Mouse (Mus musculus): ENCODE results near the gene Uqcc2. TPM values are rescaled to one million over a fixed set of nuclear protein-coding genes. Genes with fewer than 3 reads are reported as not detected.

Gene Uqcc2
- total and polyA plus RNA-seq, 3 experiments: 126 to 240 (median 198) TPM

DNA sequence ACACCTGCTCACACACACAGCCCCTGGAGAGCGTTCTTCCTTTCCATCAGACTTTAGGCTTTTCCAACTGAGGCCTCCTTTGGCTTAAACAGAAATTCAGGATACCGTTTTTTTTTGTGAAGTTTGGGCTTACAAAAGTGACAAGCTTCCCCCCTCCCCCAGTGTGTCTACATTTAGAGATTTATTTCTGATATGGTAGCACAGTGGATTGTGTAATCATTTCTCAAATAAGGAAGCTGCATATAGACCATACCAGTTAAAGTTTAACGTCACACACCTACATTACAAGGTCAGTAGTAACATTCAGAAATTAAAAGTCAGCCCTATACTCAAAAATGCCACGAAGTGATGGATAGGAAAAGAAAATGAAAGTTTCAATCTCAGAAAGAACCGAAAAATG lies 51.8 kb downstream of the Uqcc2 start:
- Histone ChIP-seq H3K27me3 (replicated peaks) (no peaks in the 10 kb centered on the region), H3K4me3 (replicated peaks in 1 of 3; ENCODE audit: low read depth in 2 of 3, low read length in 2 of 3, poor library complexity in 1 of 3) (no peak overlapping the region), H3K4me1 (ENCODE audit: control insufficient read depth in 1 of 2, insufficient read depth in 2 of 2) (peaks cover 3 to 11% of the 10 kb centered on the region in 2 experiments; a peak in 3 of 4 replicates), H3K27ac (ENCODE audit: insufficient read depth, low read depth) (no peak overlapping the region), H3K4me2 (ENCODE audit: insufficient read depth, low read depth, poor library complexity, severe bottlenecking) (no peak overlapping the region), H3K9me3 (replicated peaks; ENCODE audit: low read length) (peaks cover 9% of the 10 kb centered on the region), H3K9ac (ENCODE audit: insufficient read depth, low read depth) (no peak overlapping the region), H3K36me3 (replicated peaks in 1 of 2; ENCODE audit: control insufficient read depth in 1 of 2, insufficient read depth in 1 of 2, low read length in 1 of 2) (peaks cover 7 to 37% of the 10 kb centered on the region in 2 experiments), H3K79me2 (replicated peaks; ENCODE audit: control insufficient read depth, extremely low read depth, insufficient read depth, poor library complexity, severe bottlenecking) (no peaks in the 10 kb centered on the region)
- in situ Hi-C loops (cut with MboI; ENCODE audit: low pct_ligation_motif_present, low pct_unique_long_range_greater_than_20kb, low sequenced_read_pairs): loop anchor here (10.0 kb wide), 1 partner anchor 47 kb away; no protein-coding TSS in a partner anchor
- dilution Hi-C loops (cut with MboI; ENCODE audit: extremely low pct_ligation_motif_present, extremely low pct_unique_long_range_greater_than_20kb, low sequenced_read_pairs): no loop called here
- TF ChIP-seq KAT2A (IDR thresholded peaks at IDR 0.05; ENCODE audit: insufficient replicate concordance, low read length): no peak
- TF ChIP-seq MEF2A (IDR thresholded peaks at IDR 0.05; ENCODE audit: borderline replicate concordance, low read depth, low read length): no peak
- no peak for TF ChIP-seq CTCF (conservative IDR thresholded peaks at IDR 0.05 in 1 of 2, IDR thresholded peaks at IDR 0.05 in 1 of 2; ENCODE audit: low read depth in 2 of 2, low read length in 2 of 2)
- no peak for TF ChIP-seq RCOR1 (conservative IDR thresholded peaks at IDR 0.05; ENCODE audit: low read depth, low read length)
- TF ChIP-seq USF1 (IDR thresholded peaks at IDR 0.05; ENCODE audit: low read depth, low read length): no peak
- no peak for TF ChIP-seq TBP (conservative IDR thresholded peaks at IDR 0.05; ENCODE audit: low read depth, low read length)
- TF ChIP-seq MAZ (IDR thresholded peaks at IDR 0.05; ENCODE audit: low read depth, low read length): no peak
- TF ChIP-seq GABPA (IDR thresholded peaks at IDR 0.05; ENCODE audit: insufficient replicate concordance, low read depth, low read length): no peak
- TF ChIP-seq CHD1 (IDR thresholded peaks at IDR 0.05; ENCODE audit: low read depth, low read length): no peak
- no peak for TF ChIP-seq ETS1 (conservative IDR thresholded peaks at IDR 0.05; ENCODE audit: low read depth, low read length)
- no peak for TF ChIP-seq ZNF384 (IDR thresholded peaks at IDR 0.05; ENCODE audit: low read depth, low read length)
- TF ChIP-seq MAFK (IDR thresholded peaks at IDR 0.05; ENCODE audit: insufficient replicate concordance, low read length): no peak
- TF ChIP-seq MYC (IDR thresholded peaks at IDR 0.05; ENCODE audit: low read depth, low read length): no peak
- no peak for TF ChIP-seq RAD21 (IDR thresholded peaks at IDR 0.05; ENCODE audit: low read depth, low read length)
- TF ChIP-seq NELFE (IDR thresholded peaks at IDR 0.05; ENCODE audit: low read depth, low read length): no peak
- TF ChIP-seq ELF1 (IDR thresholded peaks at IDR 0.05; ENCODE audit: low read depth, low read length): no peak
- no peak for TF ChIP-seq HCFC1 (IDR thresholded peaks at IDR 0.05; ENCODE audit: low read depth, low read length)
- no peak for TF ChIP-seq ZKSCAN1 (IDR thresholded peaks at IDR 0.05; ENCODE audit: borderline replicate concordance, low read depth, low read length)
- DNase-seq (ENCODE audit: extremely low read depth): no peak

DNA sequence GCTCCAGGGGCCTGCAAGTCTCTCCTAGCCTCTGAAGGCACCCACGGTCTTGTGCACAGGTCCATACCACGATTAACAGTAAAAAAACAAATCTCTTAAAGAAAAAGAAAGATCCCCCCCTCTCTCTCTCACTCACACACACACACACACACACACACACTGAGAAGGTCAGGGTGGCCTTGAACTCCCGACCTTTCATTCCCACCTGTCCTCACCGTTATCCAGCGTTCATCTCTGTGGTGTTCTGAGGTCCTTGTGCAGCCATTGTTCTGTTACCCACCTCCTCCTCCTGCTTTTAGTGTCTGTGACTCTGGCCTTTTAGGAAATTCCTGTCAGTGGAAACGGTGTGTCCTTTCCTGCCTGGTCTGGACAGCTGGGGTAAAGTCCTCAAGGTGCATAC lies 55.2 kb downstream of the Uqcc2 start:
- H3K4me3 ChIP-seq (replicated peaks in 1 of 3; ENCODE audit: low read depth in 2 of 3, low read length in 2 of 3, poor library complexity in 1 of 3): no peak overlapping the region
- TF ChIP-seq SMC3 (IDR thresholded peaks at IDR 0.05; ENCODE audit: low read depth, low read length): no peak
- TF ChIP-seq MAX (IDR thresholded peaks at IDR 0.05; ENCODE audit: low read length): no peak
- no peak for TF ChIP-seq ETS1 (conservative IDR thresholded peaks at IDR 0.05; ENCODE audit: low read depth, low read length)
- TF ChIP-seq JUND (conservative IDR thresholded peaks at IDR 0.05; ENCODE audit: low read depth, low read length): no peak
- TF ChIP-seq KAT2A (IDR thresholded peaks at IDR 0.05; ENCODE audit: insufficient replicate concordance, low read length): no peak
- no peak for TF ChIP-seq POLR2AphosphoS2 (IDR thresholded peaks at IDR 0.05; ENCODE audit: low read depth, low read length)
- no peak for TF ChIP-seq UBTF (IDR thresholded peaks at IDR 0.05; ENCODE audit: low read depth, low read length)
- no peak for TF ChIP-seq CHD1 (IDR thresholded peaks at IDR 0.05; ENCODE audit: low read depth, low read length)
- no peak for TF ChIP-seq RAD21 (IDR thresholded peaks at IDR 0.05; ENCODE audit: low read depth, low read length)
- no peak for TF ChIP-seq ZKSCAN1 (IDR thresholded peaks at IDR 0.05; ENCODE audit: borderline replicate concordance, low read depth, low read length)
- no peak for TF ChIP-seq NELFE (IDR thresholded peaks at IDR 0.05; ENCODE audit: low read depth, low read length)
- no peak for TF ChIP-seq ZMIZ1 (IDR thresholded peaks at IDR 0.05; ENCODE audit: low read depth, low read length)
- no peak for TF ChIP-seq ZNF384 (IDR thresholded peaks at IDR 0.05; ENCODE audit: low read depth, low read length)
- no peak for DNase-seq (ENCODE audit: extremely low read depth)
- no peak overlapping the region for H3K4me2 ChIP-seq (ENCODE audit: insufficient read depth, low read depth, poor library complexity, severe bottlenecking)
- no peaks in the 10 kb centered on the region for H3K79me2 ChIP-seq (replicated peaks; ENCODE audit: control insufficient read depth, extremely low read depth, insufficient read depth, poor library complexity, severe bottlenecking)
- H3K27me3 ChIP-seq (replicated peaks): no peaks in the 10 kb centered on the region
- dilution Hi-C loops (cut with MboI; ENCODE audit: extremely low pct_ligation_motif_present, extremely low pct_unique_long_range_greater_than_20kb, low sequenced_read_pairs): no loop called here
- H3K9ac ChIP-seq (ENCODE audit: insufficient read depth, low read depth): no peak overlapping the region
- H3K36me3 ChIP-seq (replicated peaks in 1 of 2; ENCODE audit: control insufficient read depth in 1 of 2, insufficient read depth in 1 of 2, low read length in 1 of 2): peaks cover 6 to 44% of the 10 kb centered on the region in 2 experiments
- in situ Hi-C loops (cut with MboI; ENCODE audit: low pct_ligation_motif_present, low pct_unique_long_range_greater_than_20kb, low sequenced_read_pairs): no loop called here
- H3K9me3 ChIP-seq (replicated peaks; ENCODE audit: low read length): peaks cover 9% of the 10 kb centered on the region
- H3K27ac ChIP-seq (ENCODE audit: insufficient read depth, low read depth): no peak overlapping the region
- H3K4me1 ChIP-seq (ENCODE audit: control insufficient read depth in 1 of 2, insufficient read depth in 2 of 2): peaks cover 0 to 35% of the 10 kb centered on the region in 2 experiments; a peak in 2 of 4 replicates

Measured in CH12.LX (cell line).